Mouse (Mus musculus) ES-CJ7 (cell line): ENCODE results near the gene Kat14.

Experiments
- DNase-seq: peaks from one replicate; pipeline ENCODE4 v3.0.0; 2011; ENCODE audit warnings: low read depth, low spot score

Kat14 gene

DNA sequence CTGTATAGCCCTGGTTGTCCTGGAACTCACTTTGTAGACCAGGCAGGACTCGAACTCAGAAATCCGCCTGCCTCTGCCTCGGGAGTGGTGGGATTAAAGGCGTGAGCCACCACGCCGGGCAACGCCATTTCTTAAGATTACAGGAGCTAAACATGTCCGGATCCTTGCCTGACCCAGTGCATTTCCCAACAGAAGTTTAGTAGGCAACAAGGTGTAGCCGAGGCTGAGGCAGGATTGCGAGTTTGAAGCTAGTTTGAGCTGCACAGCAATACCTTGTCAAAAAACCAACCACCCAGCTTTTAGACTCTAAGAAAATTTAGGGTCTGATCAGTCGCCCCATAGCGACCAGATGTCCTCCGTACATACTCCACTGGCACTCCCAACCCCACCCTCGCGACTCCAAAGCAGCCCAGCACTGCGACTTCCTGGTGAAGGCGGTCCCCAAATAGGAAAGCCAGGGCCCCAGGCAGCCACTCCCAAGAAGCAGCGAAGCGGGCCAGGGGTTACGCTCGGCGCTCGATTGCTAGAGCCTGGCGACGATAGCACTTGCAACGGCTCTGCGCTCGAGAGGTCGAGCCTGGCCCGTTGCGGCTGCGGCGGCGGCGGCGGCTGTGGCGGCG, at the start of gene Kat14, which contains the start of gene Pet117:
Gene Kat14, plus strand, starts transcription at position 584 of the 620 bp plus-strand sequence.
Gene Pet117, plus strand, starts transcription at position 597 of the 620 bp plus-strand sequence.
- DNase-seq, result peak; percentile 96

DNA sequence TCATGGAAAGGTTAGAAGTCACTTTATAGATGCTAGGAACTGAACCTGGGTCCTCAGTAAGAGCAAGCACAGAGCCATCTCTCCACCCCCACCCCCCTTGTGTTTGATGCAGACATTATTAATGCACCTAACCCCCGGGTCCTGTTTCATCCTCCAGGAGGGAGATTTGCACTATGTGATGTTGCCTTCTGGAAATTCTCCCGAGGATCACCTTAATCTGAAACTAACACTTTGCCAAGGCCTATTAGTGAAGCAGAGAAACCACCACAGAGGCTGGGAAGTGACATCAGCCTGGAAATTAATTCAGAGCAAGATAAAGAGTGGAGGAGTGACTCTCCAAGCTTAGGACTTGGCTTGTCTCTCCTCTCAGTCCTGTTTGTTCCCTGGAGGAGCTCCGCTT, 44.6 kb upstream of the Kat14 start:
- no peak for DNase-seq

GRCm38 (mm10) chr2:144329451-144329850, 39.3 kb upstream of the Kat14 start:
- peak; percentile 63 for DNase-seq

DNA sequence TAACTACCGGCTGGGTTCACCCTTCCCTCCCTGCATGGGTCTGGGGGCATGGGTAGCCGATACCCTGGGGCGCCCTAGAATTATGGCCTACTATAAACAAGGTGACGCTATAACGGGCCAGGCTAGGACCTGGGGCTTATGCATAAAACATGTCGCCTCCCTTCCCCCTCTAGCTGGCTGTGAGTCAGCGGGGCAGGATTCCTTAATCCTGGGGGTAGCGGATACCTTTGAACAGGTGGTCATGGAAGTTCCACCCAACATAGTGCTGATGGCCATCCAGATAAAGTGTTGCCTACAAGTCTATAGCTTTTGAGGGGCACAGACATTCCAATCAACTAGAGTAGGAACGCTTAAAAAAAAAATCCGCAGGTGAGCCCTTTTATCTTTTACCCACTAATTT, 38.8 kb upstream of the Kat14 start:
- DNase-seq, result peak; percentile 46

GRCm38 (mm10) chr2:144330352-144330959, 38.3 kb upstream of the Kat14 start:
- DNase-seq, result peak; percentile 32

DNA sequence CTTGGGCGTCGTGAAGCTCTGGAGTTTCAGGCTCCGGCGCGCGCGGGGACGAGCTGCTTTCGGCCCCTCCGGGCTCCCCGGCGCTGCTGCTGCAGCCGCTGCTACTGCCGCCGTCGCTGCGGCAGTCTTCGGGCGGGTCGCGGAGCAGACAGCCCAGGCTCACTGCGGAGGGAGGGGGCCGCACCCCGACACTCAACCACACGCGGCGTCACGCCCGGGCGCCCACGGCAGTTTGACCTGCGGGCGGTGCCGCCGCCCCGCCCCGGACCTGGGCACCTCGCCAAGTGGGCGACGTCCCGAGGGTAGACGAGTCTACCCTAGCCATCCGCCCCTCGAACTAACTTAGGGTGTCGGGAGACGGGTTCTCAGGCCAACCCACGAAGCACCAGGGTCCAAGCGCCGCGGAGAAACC, 37.8 kb upstream of the Kat14 start:
- DNase-seq, result no peak

- DNase-seq, result peak; percentile 57
Observed at GRCm38 (mm10) chr2:144331401-144332302, 37.1 kb upstream of the Kat14 start, which contains the start of gene Ovol2. Ovol2 (minus strand) TSS chr2:144332146.

DNA sequence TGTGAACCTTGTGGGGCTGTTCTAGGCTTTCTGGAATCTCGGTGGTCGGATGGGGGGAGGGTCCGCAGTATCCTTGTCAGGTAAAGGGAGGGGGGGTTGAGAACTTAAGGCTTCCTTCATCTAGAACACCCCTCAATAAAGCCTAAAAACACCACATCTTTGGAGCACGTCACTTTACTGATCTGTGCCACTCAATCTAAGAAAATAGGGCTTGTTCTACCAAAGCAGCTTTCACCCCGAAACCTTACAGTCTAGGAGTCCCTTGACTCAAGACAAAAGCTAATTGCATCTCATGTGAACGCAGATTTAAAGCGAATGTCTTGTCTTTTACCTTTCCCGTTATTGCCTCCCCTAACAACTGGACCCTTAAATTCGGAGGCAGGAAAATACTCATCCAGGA, 36.3 kb upstream of the Kat14 start:
- DNase-seq, result no peak

DNA sequence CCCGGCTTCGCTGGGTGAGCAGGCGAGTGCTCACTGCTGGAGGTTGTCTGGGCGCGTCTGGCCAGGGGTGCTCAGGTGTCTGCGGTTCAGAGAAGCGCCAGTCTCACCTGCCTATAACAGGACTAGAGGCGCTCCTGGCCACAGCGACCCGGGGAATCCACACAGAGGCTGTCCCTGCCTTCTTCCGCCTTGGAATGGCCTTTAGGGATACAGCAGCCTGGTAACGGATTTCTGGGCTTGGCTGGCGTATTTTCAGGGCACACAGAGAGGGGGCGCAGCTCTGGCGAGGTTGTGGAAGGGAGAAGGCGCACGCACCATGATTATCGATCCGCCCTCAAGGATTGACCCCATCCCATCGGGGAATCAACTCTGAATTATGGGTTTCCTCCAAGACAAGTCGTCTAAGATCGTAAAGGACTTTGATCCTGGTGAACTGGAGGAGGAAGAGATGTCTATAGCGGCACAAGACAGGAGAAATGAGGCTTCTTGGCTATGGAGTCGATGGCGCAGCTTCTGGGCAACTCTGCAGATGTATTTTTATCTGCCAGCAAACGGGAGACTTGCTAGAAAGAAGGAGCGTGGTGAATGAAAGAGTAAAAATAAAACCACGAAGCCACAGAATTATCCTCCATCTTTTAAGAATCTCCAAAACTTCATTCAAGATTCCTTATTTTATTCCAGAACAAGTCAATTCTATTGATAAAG, 35.5 kb upstream of the Kat14 start:
- peak; percentile 48 for DNase-seq

DNA sequence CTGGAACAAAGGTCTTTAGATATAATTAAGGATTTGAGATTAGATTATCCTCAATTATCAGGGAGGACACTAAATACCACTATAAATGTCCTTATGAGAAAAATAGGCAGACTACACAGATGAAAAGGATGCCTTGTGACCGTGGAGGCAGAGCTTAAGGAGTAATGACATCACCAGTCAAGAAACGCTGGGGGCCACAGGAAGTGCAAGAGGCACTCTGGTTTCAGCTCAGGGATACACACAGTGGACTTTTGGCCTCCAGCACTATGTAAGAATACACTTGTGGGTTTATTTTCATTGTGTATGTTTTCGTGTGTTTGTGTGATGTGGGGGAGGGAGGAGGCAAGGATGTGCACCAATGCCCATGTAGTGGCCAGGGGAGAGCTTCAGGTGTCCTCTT, 31.6 kb upstream of the Kat14 start:
- no peak for DNase-seq

DNA sequence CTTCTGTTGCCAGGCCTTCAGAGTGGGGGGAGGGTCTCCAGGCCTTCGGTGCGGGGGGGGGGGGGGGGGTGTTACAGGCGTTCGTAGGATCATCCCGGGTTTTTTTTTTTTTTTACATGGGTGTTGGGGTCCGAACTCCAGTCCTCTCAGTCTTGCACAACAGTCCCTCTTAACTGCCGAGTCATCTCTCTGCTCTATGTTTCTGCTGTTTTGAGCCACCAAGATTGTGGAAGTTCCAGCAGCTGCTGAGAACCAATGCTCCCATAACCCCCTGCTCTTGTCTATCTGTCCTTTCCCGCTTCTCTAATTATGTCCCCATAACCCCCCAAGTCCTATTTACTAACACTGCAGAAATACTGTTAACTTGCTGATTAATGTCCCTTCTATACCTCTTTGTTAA, 31.1 kb upstream of the Kat14 start:
- DNase-seq, result no peak

- peak; percentile 45 for DNase-seq
Observed at GRCm38 (mm10) chr2:144338149-144338548, 30.6 kb upstream of the Kat14 start.

GRCm38 (mm10) chr2:144343158-144343557, 25.6 kb upstream of the Kat14 start:
- no peak for DNase-seq

GRCm38 (mm10) chr2:144348525-144348924, 20.3 kb upstream of the Kat14 start:
- peak; percentile 69 for DNase-seq

- DNase-seq, result no peak
Observed at GRCm38 (mm10) chr2:144352843-144353242, 15.9 kb upstream of the Kat14 start.

- peak; percentile 75 for DNase-seq
Observed at GRCm38 (mm10) chr2:144369020-144369421, 238 bp downstream of the Kat14 start.

DNA sequence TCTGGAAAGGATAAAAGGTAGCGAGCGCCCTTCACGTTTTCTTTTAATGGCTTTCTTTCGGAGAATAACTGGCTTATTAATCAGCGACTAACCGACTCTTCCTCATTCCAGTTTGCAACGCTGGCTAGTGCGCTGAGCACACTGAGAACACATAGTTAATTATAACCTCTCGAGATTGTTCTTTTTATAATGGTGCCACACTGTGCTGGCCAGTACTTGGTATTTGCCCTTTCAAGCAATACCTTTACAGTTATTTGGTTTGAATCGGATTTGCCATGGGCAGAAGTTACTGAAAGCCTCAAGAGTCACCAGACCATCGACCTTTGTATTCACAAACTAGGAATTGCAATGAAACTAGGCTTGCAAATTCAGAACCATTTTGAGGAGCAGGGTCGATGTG, 728 bp downstream of the Kat14 start:
- peak; percentile 32 for DNase-seq

DNA sequence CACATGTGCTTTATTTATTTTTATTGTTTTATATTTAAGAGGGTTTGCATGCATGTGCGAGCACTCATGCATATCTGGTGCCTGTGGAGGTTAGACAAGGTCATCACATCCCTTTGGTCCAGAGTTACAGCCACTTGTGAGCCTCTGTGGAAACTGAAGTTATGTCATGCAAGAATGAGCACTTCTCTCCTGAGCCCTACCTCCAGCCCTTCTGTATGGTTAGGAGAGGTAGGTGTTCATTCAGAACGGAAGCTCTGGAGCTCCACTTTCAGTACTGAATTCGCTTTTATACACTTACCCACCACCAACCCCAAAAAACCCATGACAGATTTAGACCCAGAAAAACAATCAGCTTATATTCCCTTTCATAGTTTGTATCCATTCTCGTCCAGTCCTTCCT, 2.8 kb downstream of the Kat14 start:
- DNase-seq, result no peak

GRCm38 (mm10) chr2:144373063-144373462, 4.3 kb downstream of the Kat14 start:
- DNase-seq, result no peak

DNA sequence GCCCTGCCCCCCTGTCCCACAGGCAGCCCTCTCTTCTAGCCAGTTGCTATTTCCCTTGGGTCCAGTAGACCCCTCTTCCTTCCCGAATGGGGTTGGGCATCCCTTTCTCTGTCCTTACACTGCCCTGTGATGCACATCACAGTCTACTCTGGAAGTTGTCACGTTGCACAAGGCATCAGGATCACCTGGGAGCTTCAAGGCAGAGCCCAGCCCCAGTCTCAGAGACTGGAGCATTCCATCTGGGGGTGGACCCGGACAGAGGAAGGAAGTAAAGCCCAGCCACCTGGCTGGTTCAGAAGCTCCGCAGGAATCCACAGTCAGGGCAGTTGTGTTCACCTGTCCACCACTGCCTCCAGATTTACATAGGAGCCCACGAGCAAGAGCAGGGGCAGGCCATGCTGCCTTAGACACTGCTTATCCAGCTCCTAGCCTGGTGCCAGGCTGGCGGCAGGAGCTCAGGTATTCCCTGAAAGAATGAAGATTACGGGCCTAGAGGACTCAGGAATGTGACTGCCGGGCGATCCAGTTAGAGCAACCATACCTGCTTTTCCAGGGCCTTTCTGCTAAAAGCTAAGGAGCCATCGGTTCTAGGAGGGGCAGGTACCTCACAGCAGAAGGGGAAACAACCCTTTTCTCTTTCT, 6.4 kb downstream of the Kat14 start:
- no peak for DNase-seq

DNA sequence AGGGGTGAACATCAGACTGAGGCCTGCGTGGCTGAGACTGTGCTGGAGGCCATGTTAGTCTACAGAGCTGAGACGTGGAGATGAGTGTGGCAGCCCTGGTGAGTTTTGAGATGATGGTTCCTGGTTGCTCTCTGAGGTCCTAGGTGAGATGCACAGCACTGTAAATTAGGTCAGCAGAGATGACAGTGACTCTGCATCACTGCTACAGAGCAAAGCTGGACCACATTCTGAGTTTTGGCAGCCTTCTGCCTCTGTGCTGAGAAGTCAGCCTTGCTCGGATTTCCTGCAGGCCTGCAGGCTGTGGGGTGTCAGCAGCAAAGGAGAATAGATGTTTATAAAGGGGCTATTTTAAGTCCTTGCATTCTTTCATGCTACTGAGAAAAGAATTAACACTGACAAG, 12.5 kb downstream of the Kat14 start:
- DNase-seq, result no peak
